Mouse (Mus musculus) retina, adult 2 months (tissue): ENCODE results near the gene Slc44a3.

Experiments used
- DNase-seq: peaks from one replicate; pipeline ENCODE4 v3.0.0-alpha.2; 2012; ENCODE audit warnings: low read depth, low spot score

The Slc44a3 gene

DNA sequence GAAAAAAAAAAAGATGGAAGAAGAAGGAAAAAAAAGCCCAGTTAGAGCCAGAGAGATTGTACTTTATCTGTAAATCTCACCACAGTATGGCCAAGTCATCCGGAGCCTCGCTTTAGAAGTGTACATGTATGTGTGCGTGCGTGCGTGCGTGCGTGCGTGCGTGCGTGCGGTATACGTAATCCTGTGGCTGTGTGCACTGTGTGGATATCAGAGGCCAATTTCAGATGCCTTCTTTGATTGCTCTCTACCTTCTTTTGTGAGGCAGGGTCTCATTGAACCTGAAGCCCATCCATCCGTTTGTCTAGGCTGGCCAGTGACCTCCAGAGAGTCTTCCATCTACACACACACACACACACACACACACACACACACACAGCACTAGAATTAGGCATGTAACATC is 70.7 kb downstream of the Slc44a3 start:
- no peak for DNase-seq

DNA sequence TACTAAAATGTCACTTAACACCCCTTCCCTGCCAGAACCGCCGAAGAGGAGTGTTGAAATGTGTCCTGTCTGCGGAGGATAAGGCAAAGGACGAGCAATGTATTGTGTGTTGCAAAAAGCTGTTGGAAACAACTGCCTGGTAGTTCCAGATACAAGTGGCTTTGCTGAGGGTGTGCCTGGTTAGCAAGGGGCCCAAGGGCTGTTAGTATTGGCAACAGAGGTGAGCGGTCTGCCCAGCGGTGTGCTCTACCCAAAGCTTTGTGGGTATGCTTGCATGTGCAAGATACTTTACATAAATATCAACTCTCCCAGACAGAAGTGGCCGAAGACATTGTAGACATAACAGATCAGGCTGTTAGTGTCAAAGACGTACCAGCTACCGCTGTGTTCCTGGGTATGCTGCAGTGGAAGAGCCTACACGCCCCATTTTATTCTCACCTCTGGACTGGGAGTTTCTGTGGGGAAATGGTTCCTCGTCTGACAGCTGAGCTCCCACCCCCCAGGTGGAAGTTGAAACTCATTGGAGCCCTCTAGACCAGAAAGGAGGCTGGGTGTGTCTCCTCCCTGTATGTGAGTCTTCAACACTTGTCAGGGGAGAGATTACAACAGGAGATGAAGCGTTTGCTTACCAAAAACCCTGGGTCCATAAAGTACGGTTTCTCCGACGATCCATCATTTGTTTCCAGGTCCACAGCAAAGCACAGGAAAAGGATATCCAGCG is 71.6 kb downstream of the Slc44a3 start:
- no peak for DNase-seq

DNA sequence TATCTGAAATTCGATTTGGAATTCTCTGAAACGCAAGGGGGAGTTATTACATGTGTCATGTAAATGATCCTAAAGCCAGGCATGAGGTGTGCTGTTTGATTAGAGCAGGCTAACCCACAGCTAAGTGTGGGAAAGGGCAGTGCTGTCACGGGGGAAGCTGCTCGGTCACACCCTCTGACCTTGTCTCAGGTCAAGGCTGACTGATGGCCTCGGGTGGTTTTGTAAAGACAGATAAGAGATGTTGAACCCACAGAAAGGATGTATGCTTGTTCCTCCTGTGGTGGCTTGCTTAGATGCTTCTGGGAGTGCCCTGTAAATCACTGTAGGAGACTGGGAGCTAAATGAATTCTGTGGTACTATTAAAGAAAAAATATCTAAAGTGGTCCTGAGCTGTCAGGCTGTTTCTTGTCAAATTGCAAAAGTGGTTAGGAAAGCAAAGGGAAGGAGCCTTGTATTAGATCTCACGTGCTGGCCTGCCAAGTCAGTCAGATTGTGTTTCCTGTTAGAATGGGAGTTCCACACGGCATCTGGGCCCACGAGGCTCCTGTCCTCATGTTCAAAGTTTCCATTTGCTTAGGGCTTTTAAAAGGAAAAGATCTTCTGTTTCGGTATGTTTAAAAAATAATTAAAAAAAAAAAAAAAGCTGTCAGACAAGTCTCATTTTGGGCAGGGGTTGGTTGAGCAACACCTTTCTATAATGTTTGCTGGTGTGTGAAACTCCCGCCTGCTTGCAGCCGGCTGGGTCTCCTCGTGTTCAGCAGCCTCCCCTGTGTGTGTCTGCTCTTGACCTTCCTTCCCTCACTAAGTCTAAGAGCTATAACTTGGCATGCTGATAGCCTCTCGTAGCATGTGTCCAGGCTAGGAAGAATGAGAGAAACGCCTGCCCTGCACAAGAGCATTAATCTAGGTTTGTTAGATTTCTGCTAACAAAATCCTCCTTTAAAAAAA is 73.4 kb downstream of the Slc44a3 start:
- no peak for DNase-seq

DNA sequence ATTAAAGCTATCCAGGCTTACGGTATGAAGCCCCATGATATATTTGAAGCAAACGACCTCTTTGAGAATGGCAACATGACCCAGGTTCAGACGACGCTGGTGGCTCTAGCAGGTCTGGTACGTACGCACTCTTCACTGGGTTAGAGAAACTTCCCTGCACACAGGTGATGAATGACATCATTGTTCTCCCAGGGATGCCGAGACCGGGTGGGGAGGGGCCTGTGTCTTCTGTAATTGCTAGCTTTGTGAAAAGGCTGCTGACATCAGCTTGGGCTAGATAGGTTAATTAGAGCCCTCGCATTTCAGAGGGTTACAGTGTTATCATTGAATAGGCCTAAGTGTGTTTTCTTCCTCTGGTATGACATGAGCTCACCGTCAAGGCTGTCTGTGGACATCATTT is 80.8 kb downstream of the Slc44a3 start:
- DNase-seq = no peak

DNA sequence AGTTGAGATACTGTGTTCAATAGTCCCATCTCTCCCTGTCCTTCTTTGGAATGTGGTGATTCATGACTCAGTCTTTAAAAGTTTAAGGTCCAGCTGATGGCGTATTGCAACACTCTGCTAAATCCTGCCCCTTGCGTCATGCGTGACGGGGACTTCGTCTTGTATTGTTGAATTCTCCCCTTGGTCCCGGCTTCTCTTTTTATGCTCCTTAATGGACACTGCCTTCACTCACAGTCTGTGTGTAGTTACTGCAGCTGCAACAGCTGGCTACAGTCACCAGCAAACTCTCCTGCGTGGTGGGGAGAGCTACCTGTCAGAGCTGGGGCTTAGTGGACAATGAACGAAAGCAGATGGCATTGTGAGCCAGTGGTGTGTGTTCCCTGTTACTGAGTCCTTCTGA is 82.7 kb downstream of the Slc44a3 start:
- DNase-seq = no peak

DNA sequence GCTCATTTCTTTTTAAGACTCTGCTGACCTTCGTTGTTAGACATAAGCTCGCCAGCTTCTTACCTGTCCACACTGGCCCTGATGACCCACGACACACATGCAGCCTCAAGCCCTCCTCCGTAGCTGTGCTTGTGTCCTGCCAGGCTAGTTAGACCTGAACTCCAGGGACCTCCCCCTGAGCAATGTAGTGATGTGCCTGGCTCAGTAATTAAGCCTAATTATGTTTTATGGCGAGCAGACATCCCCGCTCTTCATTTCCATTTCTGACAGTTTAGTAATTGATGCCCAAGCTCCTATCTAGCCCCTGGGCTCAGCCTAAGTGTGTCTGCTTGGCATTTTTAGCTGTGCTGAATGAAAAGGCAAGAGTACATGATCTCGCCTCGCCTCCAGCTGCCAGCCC is 83.6 kb downstream of the Slc44a3 start:
- no peak for DNase-seq

DNA sequence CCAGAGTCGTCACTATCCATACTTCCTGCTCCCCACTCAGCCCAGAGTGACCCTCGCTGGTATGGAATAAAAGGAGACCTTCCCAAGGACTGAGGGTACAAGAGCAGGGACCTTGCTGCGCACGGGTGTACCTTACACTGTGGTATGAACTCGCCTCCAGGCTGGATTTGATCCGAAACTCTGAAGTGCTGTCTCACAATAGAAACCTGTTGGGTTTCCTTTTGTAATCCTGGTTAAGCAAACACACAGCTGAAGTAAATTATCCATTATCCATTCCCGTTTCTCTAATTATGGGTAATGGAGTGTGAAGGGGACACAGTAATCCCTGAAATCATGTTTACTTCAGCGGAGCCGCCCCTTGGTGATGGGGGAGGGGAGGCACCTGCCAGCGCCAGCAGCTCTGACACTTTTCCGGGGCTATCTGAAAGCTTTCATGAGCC is 84.2 kb downstream of the Slc44a3 start:
- DNase-seq = no peak

DNA sequence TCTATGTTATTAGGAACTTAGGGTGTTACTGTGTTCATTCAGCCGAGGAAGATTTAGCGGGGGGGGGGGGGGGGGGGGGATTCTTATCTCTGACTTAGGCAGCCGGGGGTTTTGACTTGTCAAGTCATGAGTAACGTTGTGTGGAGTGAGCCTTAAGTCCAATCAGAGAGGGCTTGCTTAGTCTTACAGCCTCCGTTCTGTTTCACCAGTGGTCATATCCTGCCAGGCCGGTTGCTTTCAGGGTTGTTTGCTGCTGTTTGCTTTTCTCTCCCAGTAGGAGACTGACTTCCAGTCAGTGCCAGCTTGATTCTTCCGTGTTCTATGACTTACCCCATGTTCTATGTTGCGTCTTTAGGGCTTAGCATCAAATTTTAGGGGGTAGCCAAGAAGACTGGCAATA is 85.8 kb downstream of the Slc44a3 start:
- DNase-seq = no peak

DNA sequence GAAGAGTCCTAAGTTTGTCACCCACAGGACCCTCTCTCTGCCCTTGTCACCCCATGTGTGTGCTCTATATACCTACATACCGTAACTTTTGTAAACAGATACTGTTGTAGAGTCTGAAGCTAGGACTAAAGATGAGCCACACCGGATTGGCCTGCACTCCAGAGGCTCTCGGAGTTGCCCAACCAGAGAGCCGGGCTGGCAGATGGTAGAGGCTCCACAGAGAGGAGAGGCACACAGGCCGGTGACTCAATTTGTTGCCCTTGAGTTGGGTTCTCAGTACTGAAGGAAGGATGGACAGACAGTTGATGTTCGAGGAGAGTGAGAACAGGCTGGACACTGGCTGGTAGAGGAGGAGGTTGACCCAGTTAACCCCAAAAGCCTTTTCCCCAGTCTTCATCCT is 87.8 kb downstream of the Slc44a3 start:
- DNase-seq = no peak

DNA sequence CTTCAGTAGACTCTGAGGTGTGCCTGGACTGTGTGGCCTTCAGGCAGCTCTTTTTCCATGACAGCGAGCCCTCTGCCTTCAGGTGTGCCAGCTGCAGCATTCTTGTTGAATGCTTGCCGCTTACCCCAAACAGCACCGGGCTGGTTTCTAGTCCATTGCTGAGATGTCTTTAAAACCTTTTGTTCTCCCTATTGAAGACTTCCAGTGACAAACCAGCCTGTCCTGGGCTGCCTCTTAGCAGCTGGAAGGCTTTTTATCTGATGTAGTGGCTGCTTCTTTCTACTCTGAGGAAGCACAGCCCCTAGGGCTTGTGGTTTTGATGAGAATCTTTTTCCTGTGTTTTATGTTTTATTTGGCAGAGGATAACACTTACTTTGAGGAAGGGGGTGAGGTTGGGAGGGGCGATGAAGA is 88.3 kb downstream of the Slc44a3 start:
- no peak for DNase-seq

DNA sequence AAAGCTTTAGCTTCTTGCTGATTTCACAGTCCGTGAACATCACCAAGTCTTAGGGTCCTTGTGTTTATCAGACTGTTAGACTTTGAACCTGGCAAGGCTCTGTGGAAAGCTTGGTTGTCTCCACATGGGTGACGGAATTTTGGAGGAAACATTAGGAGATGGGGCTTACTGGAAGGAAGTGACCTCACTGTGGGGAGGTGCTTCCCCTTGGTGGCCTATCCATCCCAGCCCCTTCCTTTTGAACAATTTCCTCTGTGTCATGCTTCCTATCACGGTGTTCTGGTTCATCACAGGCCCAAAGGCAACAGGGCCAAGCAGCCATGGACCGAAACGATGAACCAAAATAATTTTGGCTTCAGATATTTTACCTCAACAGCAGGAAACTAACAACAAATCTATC is 89.9 kb downstream of the Slc44a3 start:
- no peak for DNase-seq

DNA sequence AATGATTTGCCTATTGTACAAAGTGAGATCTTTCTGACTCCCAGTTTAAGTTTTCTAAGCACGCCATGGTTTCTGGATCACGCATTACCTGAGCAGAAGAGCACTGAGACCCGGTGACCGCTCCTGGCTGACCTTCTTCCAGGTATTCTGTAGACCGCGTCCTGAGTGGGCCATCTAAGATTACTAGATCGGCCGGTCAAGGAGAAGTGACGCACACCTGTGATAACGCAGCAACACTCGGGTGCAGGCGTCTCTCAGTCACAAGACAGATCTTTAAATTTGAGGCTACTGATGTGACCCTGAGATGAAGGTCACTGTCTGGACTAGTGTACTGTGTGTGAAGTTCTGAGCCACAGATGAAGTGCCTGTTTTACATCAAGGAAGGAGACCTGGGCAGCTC is 90.7 kb downstream of the Slc44a3 start:
- DNase-seq = no peak

DNA sequence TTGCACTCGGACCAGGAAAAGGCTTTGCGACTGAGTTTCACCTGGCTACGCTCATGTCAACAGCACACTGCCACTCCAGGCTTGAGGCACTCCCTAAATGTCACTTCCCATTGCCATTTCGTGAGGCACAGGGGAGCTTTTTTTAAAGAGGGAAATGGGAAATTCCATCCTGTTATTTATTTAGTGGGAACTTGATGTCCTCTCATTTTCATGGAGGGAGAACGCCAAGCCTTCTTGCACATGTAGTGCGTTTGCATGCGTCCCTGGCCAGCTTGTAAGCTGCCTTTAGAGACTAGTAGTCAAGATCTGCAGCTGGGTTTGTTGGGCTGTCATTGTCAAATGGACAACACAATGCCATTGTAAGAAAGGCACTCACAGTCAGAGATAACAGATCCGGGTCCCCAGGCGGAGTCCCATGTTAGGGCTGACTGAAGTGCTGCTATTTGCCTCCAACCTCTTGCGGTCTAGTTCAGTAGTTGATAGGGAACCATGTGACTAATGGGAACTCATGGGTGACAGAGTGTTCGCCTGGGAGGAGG is 92.5 kb downstream of the Slc44a3 start:
- DNase-seq = no peak

DNA sequence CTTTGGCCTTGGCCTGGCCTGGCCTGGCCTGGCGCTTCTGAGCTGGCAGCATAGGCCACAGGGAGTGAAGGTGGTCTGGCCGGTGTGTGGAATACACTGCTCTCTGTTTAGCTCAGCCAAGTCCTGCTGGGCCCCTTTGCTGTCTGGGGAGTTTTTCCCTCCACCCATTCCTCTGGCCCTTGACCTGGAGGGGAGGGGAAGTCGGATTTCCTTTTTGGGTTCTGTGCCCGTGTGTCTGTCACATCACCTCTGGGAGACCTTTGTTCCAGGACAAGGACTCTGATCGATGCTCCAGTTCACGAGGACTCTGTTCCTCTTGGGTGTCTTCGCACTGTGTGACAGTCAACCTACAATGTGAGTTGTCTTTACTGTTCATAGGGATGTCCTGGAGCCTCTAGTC is 94.2 kb downstream of the Slc44a3 start:
- DNase-seq = no peak

DNA sequence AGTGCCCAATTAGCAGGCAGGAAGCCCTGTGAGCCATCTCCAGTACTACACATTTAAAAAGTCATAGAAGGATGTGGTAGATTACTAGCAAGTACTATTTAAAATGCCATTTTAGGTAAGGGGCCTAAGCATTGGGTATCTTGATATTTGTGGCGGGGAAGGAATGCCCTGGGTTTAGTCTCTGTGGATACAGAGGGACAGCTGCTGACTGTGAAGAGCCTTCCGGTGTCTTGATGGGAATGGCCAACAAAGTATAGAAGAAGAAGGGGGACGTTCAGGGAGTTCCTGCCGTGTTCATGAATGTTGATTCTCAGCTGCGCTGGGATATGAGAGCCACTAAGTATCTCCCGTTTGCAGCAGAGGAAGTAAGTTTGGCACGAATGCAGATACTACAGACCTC is 95.1 kb downstream of the Slc44a3 start:
- no peak for DNase-seq

DNA sequence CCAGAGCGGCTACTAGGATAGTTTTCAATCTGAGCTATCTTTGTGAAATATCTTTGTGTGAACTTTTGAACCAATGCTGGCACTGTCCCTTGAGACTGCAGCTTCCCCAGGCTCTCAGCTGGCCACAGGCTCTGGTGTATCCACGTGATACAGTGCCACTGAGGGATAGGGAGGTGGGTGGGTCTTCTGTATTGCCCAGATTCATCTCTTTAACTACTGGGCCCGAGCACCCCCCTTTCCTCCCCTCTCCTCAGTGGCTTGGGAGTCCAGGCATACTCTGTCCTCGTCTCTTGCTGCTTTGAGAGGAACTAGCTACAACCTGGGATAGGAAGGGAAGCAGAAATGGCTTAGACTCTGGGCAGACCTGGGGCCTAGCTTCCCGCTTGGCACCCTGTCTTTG is 96.9 kb downstream of the Slc44a3 start:
- no peak for DNase-seq

DNA sequence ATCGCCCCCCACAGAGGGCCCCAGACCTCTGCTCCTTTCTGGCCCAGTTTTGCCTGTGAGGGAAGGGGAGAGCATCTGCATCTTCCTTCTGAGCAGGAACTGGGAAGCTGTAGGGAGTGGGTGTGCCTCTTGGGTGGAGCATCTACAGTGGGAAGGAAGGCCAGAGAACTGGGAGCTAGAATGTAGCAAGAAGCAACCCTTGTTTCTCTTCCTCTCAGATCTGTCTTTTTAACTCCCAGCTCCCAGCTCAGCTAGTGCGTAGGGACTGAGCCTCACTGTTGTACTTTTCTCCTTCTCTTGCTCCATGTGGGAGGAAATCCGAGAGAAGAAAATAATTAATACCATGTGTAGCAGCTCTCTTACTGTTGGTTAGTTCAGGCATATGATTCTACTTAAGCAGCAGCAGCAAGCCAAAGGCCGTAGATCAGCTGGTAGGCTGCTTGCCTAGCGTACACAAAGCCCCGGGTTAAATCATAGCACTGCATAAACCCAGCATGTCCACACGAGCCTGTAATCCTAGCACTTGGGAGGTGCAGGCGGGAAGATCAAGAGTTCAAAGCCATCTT is 98.2 kb downstream of the Slc44a3 start:
- no peak for DNase-seq

DNA sequence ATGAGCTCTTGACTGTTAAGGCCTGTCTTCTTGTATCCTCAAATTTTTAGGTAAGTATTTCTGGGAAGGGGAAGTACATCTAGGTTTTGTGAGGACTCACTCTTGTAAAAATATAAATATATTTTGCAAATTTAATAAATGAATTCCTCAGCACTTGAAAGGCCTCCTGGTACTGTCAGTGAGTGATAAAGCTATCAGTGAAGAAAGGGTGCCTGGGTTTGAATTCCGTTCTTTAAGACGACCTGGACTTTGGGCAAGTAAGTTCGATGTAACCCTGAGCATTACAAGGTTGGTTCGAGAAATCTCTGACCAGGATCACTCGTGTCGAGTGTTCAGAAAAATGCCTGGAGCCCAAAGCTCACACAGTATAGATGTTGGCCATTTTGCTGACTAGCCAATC is 98.8 kb downstream of the Slc44a3 start:
- no peak for DNase-seq

DNA sequence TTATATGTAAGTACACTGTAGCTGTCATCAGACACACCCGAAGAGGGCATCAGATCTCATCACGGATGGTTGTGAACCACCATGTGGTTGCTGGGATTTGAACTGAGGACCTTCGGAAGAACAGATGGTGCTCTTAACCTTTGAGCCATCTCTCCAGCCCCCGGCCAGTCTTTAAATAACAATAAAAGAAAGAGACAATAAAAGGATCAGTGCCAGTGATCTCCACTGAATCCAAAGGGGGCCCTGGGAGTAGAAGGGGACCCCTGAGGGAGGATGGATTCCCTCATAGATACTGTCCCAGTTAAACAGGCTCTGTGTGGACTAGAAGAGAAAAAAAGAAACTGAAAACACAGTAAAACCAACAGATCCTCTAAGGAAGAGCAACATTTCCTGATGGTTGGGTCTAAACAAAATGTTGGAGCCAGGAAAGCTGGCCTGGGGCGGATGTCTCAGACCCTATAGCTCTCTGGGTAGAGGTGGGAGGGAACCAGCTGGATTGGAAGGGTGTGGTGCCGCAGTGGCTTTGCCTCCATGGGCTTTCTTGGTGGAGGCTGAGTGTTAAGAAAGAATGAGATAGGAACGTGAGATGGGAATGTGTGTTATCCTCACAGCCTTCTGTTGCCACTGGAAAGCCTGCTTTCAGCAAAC is 101.8 kb downstream of the Slc44a3 start:
- DNase-seq = no peak

DNA sequence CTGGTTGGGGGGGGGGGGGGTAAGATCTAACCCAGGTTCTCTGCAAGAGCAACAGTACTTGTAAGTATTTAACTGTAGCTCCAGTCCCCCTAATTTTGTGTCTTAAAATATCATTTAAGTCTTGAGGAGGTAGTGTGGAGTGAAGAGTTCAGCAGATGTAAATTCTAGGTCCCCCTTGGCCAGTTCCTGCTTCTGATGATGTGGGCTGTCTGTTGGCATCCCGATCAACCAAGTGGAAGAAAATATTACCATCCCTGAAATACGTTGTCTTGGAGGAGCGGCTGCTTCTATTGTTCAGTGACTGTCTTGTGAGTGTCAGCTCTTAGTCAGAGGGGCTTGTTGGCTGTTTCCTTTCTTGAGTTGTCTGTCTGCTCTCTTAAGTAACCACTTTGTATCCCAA is 102.7 kb downstream of the Slc44a3 start:
- DNase-seq = no peak

DNA sequence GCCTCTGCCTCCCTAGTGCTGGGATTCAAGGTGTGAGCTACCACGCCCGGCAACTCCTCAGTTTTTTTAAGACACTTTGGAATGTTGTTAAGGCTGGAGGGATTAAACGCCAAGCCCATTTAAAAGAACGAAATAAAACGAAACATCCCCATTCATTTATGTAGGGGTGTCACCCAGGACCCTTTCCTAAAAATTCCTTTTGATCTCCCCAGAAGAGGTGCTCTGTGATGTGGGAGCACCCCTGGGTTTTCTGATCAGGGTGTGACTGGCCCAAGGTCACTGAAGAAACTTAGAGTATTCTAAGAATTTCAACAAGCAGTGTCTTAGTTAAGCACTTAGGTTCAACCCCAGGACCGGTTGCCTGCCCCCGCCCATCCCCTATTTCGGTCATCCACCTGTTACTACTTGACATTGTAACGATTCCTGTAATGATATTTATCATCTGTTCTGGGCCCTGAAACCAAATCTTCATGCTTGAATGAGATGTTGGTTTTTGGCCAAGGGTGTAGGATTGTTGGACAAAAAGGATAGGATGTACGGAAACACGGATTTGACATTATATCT is 103.4 kb downstream of the Slc44a3 start:
- no peak for DNase-seq

DNA sequence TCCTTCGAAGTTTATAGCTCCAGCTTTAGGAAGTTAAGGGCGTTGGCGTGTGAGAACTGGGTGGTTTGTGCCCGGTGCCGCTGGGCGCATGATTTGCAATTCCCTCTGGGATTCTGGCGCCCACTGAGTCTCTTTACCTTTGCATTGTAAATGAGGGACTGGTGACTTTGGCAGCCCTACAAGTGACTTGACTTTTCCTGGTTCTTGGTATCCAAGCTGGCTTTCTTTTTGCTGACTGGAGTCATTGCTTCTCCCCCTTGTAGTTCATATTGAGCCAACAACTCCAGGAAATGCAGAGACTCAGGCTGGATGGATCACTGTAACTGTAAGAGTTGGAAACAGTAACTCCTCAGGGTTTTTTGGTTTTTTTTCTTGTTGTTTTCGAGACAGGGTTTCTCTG is 104.0 kb downstream of the Slc44a3 start:
- no peak for DNase-seq
